Mouse (Mus musculus) inflammation-experienced regulatory T-cells (primary cell): ENCODE measurements around the gene Trim68. TPM values are rescaled to one million over a fixed set of nuclear protein-coding genes. Genes with fewer than 3 reads are reported as not detected.

Source experiments
- polyA plus RNA-seq, 2 experiments: library from polyadenylated mRNA; unstranded; fragments of 100-300 nt; shearing (Covaris generic); gene quantifications; one replicate each; pipeline ENCODE4 v1.2.1; 2017

Trim68 gene
- polyA plus RNA-seq = 10 to 100 TPM; 12.4 to 17.0 TPM

DNA sequence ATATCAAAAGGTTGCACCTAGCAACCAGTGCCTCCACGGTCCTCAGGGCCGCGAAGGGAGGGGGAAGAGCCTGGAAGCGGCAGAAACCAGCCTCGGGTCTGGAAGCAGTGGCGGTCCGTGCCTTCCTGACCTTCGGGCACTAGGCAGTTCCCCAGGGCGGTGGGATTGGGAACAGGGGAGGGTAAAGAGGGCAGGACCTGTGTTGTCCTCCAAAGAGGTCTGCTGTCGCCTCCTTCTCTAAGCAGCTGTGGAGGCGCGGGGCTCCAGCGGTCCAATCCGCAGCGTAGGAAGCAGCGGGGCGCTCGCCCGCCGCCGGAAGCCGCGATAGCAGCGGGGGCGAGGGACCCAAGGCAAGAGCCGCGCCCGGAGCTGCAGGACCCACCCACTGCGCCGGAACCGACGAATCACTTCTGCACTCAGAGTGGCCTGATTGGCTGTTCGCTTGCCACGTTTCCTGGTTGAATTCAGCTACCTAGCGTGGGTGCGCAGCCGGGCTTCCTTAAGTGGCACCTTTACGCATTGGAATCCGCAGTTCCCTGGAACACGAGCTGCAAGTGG, at the start of gene Trim68:
Gene Trim68, minus strand, starts transcription at position 384 of the 558 bp plus-strand sequence.

DNA sequence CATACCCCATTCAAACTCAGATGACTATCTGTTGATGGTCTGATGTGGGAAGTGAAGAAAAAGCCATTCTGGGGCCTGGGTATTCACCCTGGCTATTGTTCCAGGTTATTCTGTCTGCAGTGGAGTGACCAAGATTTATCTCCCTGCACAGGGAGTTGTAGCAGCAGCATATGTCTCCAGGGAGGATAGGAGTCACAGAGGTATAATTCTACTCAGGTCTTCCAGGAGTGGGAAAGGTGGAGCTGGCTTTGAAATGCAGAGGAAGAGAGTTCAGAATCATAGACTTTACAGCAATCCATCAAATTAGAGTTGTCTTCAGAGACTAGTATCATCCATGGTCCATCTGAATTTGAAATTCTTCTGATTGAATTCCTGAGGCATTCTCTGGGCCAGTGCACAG, 40.3 kb upstream of the Trim68 start, which contains the start of gene Olfr559:
Gene Olfr559, minus strand, starts transcription at position 101 of the 400 bp plus-strand sequence.

DNA sequence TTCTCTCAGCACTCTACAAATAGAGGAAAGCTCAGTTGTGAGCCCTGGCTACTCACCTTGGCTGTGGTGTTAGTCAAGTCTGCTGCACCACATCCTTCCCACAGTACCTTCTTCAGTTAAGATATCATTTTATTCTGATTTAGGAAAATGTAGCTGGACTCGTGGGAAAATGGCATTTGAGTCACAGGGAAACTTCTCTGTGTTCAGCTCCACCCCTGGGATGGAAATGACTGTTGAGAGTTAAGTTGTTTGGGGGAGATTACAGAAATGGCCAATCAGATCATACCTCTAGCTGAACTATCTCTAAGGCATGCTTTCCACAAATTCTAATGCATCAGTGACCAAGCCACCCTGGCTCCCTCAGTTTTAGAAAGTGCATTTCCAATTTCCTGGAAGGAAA, 31.8 kb upstream of the Trim68 start, which contains the start of gene Olfr33:
Gene Olfr33, minus strand, starts transcription at position 101 of the 400 bp plus-strand sequence.

DNA sequence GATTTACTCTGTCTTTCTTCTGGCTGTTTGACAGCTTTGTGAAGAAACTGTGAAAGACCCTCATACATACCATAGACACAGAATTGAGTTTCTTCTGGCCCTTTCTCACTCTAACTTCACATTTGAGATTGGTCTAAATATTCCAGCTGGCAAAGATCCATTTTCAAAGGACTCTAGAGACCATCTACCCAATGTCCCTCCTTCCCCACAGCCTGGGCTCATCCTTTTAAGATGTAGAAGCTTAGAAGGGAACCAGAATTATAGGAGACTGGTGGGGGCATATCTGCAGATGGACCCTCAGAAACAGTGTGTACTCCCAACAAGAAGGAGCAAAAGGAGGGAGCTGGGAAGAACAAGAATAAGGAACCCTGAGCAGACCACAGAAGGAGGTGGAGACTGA, 14.8 kb upstream of the Trim68 start, which contains the start of gene Olfr558:
Gene Olfr558, plus strand, starts transcription at position 301 of the 400 bp plus-strand sequence.

DNA sequence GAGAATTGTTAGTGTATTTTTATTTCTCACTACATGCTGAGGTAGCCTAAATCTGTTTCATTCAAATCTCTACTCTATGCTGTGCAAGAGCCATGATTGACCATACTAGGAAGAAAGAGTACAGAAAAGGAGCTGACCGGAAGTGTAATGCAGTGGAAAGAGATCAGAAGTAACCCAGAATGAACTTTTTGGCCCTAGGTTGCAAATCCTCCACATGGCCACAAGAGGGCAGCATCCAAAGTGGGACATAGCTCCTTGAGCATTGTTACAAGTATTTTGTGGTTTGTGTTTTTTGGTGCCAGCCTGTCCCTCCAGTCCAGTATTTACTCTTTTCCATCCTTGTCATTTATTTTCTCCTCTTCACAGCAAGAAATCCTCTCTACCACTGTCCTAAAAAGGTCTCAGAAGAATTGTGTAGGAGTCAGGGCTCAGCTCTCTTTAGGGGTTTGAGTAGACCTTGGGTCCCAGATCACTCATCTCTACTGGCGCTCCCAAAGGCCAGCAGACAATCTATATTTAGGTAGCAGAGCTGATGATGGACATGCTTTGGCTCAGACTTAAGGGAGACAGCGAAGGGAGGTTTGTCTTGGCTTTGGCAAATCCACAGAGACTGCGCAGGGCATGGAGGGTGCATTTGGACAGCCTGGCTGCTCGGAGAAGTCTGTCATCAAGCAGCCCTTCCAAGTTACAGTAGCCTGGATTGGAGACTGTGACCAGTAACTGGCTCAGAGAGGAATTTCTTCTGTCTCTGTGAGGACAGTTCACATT, 8.4 kb upstream of the Trim68 start, which contains the start of gene Olfr557:
Gene Olfr557, plus strand, starts transcription at position 553 of the 768 bp plus-strand sequence.

DNA sequence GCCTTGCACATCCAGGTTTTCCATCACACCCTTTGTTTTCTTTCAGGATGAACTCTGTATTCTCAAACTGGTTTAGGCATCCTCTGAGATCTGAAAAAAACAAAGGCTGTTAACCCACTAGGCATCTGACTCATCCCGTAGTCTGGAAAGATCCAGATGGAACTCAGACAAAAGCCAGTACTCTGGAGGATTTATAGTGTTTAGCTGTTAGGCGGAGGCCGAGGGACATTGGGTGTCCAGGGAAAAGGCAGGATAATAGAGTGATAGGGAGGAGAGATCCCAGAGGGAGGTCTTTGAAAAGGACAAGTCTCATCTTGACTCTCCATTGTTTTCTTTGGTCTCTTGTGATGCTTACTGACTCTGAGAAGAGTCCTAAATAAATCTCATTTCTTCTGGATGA, 22.5 kb downstream of the Trim68 start, which contains the start of gene Olfr556:
Gene Olfr556, plus strand, starts transcription at position 301 of the 400 bp plus-strand sequence.

DNA sequence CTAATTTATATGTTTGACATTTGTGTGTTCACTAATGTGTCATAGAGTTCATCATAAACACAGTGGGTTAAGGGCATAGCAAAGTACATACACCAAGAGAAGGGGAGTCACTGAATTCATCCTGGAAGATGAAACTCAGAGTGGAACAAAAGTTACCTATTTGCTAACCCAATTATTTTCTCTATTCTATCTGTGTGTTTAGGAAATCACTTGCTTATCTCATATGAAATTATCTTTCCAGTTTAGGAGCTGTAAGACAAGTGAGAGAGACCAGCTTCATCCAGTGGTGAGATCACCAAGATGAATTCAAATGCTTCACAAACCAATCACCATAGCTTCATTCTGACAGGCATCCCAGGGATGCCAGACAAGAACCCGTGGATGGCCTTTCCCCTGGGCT, 28.6 kb downstream of the Trim68 start, which contains the start of gene Olfr555:
Gene Olfr555, plus strand, starts transcription at position 301 of the 400 bp plus-strand sequence.

DNA sequence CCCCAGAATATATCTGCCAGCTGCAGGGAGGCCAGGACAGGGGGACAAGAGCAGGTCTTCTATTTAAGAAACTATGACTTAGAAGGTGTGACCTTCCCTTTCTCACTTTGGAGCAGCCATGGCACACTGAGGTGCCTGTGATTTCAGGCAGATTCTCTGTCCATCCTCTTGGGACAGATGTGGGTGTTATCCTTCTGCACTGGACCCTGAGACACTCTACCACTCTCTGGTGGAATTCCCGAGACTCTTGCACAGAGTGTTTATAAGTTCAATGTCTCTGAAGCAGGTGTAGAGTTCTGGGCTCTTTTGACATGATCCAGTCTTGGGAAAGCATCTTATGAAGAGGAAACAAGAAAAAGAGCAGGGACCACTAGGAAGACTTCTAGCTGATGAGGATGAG, 49.0 kb downstream of the Trim68 start, which contains the start of gene Olfr554:
Gene Olfr554, plus strand, starts transcription at position 301 of the 400 bp plus-strand sequence.

Other genes with a start within 250 kb of the Trim68 start
- gene Rrm1, start 245.6 kb downstream of the Trim68 start, polyA plus RNA-seq = 10 to 100 TPM; 40.4 to 42.0 TPM
- gene Olfr543, start 205.6 kb downstream of the Trim68 start, polyA plus RNA-seq = 1 to 10 TPM in 1 of 2 experiments, not detected in 1; 1.2 TPM
- 1 to 10 TPM in 1 of 2 experiments, under 1 TPM in 1; 0.28 to 2.7 TPM for gene Olfr544, start 199.0 kb downstream of the Trim68 start, polyA plus RNA-seq
- gene Olfr545, start 187.8 kb downstream of the Trim68 start, polyA plus RNA-seq = under 1 TPM; 0.28 to 0.97 TPM
- gene Olfr547, start 152.6 kb downstream of the Trim68 start, polyA plus RNA-seq = not detected
- not detected for gene Olfr548-ps1, start 146.4 kb downstream of the Trim68 start, polyA plus RNA-seq
- under 1 TPM in 1 of 2 experiments, not detected in 1; 0.69 TPM for gene Olfr549, start 137.5 kb downstream of the Trim68 start, polyA plus RNA-seq
- 10 to 100 TPM; 96.3 to 99.0 TPM for gene Trim21, start 121.8 kb downstream of the Trim68 start, polyA plus RNA-seq
- gene Olfr550, start 115.9 kb downstream of the Trim68 start, polyA plus RNA-seq = not detected
- gene Olfr551, start 95.4 kb downstream of the Trim68 start, polyA plus RNA-seq = not detected
- gene Olfr552, start 89.6 kb downstream of the Trim68 start, polyA plus RNA-seq = not detected
- not detected for gene Olfr553, start 69.1 kb downstream of the Trim68 start, polyA plus RNA-seq
- 1 to 10 TPM in 1 of 2 experiments, under 1 TPM in 1; 0.71 to 1.7 TPM for gene Olfr554, start 48.9 kb downstream of the Trim68 start, polyA plus RNA-seq
- gene Olfr555, start 28.5 kb downstream of the Trim68 start, polyA plus RNA-seq = not detected
- under 1 TPM in 1 of 2 experiments, not detected in 1; 0.30 TPM for gene Olfr556, start 22.4 kb downstream of the Trim68 start, polyA plus RNA-seq
- under 1 TPM in 1 of 2 experiments, not detected in 1; 0.24 TPM for gene Olfr557, start 8.6 kb upstream of the Trim68 start, polyA plus RNA-seq
- not detected for gene Olfr558, start 14.9 kb upstream of the Trim68 start, polyA plus RNA-seq
- gene Olfr33, start 31.7 kb upstream of the Trim68 start, polyA plus RNA-seq = not detected
- gene Olfr559, start 40.2 kb upstream of the Trim68 start, polyA plus RNA-seq = 1 to 10 TPM in 1 of 2 experiments, not detected in 1; 1.5 TPM
- not detected for gene Olfr560, start 72.0 kb upstream of the Trim68 start, polyA plus RNA-seq
- not detected for gene Olfr78, start 72.1 kb upstream of the Trim68 start, polyA plus RNA-seq
- not detected for gene Olfr561, start 83.9 kb upstream of the Trim68 start, polyA plus RNA-seq
- under 1 TPM in 1 of 2 experiments, not detected in 1; 0.49 TPM for gene Olfr564, start 116.2 kb upstream of the Trim68 start, polyA plus RNA-seq
- not detected for gene Olfr566, start 171.4 kb upstream of the Trim68 start, polyA plus RNA-seq
- gene Olfr568, start 189.8 kb upstream of the Trim68 start, polyA plus RNA-seq = under 1 TPM in 1 of 2 experiments, not detected in 1; 0.91 TPM
- under 1 TPM in 1 of 2 experiments, not detected in 1; 0.05 TPM for gene Olfr569, start 203.6 kb upstream of the Trim68 start, polyA plus RNA-seq
- gene Olfr570, start 207.2 kb upstream of the Trim68 start, polyA plus RNA-seq = not detected
- gene Olfr571, start 230.2 kb upstream of the Trim68 start, polyA plus RNA-seq = under 1 TPM in 1 of 2 experiments, not detected in 1; 0.07 TPM
- gene Olfr572, start 237.1 kb upstream of the Trim68 start, polyA plus RNA-seq = not detected